Mouse (Mus musculus) left cerebral cortex, postnatal 36 days (tissue): ENCODE measurements around the gene Zfp386. TPM values are rescaled to one million over a fixed set of nuclear protein-coding genes. Genes with fewer than 3 reads are reported as not detected.
A peak's percentile ranks its signal among the peaks of the same experiment; 100 is the strongest.

ENCODE experiments used
- DNase-seq, 2 experiments: peaks; one replicate each; pipeline ENCODE4 v3.0.0; 2021 to 2022; ENCODE audit warnings: low spot score in 2 of 2, mixed read lengths in 1 of 2
- intact Hi-C: fragments of 180-260 bp; cut with DNase I; formaldehyde crosslinking; loops from one replicate; pipeline ENCODE4 v1.15.1; 2025
- total RNA-seq, 2 experiments: library from RNA; stranded (reverse); gene quantifications; 2 replicates each; pipeline ENCODE4 v1.2.3; 2021

Gene Zfp386
- total RNA-seq, 2 experiments from 2014 or later: 22.8 to 39.8 TPM

- no peak for DNase-seq
- intact Hi-C loops: no loop called here
Observed at GRCm38 (mm10) chr12:116084294-116084693, 36.8 kb downstream of the Zfp386 start.

DNA sequence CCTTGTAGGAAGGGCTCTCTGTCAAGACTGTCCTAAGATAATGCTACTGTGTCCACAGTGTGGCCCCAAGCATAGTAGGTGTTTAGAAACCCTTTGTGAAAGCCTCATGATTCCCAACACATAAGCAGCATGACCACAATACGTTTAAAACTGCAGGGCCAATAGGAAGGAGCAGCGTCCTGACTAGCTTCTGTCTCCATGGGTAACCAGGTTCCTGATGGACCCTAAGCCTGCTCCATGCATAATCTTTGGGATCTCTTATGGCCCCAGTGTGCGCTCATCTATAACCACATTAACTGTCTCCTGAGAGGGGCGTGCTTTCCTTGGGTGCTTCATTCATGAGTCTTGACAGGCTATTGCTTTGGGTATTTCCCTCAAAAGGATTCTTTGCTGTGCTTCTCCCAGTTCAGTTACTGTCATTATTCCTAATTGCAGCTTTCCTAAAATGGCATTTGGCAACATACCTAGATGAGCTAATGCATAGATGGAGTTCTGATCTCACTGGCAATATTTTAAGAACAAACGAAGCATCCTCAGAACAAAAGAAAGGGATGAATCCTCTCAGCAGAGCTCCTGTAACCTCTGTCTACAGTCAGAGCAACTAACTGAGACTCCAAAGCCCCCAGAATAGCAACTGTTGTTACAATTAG lies 39.6 kb downstream of the Zfp386 start:
- DNase-seq: no peak
- intact Hi-C loops: no loop called here

DNA sequence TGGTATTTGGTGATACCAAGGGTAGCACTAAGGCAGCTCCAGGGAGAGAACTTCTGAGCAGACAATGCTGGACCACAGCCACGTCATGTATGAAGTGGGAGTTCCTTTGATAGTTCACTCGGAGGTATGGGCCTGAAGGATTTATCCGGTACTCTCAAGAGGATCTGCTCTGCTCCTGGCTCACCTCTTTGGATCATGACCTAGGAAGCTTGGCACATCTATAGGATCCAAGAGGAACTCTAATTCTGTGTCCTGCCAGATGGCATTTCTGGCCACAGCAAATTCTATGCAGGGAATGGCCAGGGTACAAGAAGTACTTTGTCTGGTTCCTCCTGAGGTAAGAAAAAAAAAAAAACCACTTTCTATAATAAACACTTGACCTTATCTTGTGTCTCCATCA lies 42.3 kb downstream of the Zfp386 start:
- intact Hi-C loops: no loop called here
- no peak for DNase-seq

GRCm38 (mm10) chr12:116094765-116095555 lies 47.4 kb downstream of the Zfp386 start:
- DNase-seq: no peak
- intact Hi-C loops: no loop called here

DNA sequence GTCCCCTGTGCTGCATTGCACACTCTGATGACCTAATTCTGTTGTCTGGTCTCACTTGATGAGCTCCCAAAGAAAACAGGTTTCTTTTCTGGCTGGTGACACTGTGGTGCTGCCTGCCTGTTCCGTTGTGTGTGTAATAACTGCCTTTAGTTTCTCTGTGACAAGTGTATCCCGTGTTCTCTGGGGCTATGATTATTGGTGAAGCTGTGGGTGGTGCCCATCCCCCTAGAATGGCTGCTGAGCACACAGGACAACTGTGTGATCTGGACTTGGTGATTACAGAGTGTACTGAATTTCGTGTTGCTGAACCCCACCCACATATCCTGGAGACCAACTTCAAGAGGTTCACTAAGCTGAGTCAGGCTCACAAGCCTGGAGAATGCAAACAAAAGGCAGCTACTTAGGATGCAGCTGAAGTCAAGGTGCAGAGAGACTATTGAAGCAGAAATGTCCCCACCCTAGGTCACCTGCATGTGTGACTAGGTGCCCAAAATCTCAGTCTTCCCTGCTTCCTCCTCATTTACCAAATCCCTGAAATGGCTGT lies 48.9 kb downstream of the Zfp386 start:
- intact Hi-C loops: no loop called here
- DNase-seq: no peak

DNA sequence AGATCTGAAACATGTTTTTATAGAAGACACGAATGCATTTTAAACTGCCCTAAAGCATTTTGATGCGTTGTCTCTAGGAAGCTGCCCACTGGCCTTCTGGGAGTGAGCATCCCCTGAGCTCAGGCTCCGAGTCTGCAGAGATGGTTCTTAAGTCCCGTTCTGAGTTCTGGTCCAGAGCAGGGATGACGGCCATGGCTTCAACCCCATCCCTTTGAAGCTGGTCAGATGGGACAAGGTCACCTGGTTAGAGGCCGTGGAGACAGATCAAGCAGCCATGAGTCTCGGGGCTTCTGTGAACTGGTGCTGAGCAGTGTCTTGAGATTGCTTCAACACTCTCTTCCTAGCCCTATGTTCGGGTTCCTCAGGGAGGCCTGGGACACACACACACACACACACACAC lies 49.6 kb downstream of the Zfp386 start:
- intact Hi-C loops: no loop called here
- DNase-seq: no peak

- DNase-seq: no peak
- intact Hi-C loops: no loop called here
Observed at GRCm38 (mm10) chr12:116101945-116102344, 54.4 kb downstream of the Zfp386 start.

- peak in 1 of 2 experiments; percentile 4 for DNase-seq
- intact Hi-C loops: no loop called here
Observed at GRCm38 (mm10) chr12:116109451-116110353, 62.2 kb downstream of the Zfp386 start.

GRCm38 (mm10) chr12:116111007-116111694 lies 63.6 kb downstream of the Zfp386 start:
- intact Hi-C loops: no loop called here
- no peak for DNase-seq

Other genes with a start within 250 kb of the Zfp386 start
- 1 to 10 TPM in 1 of 2 experiments, under 1 TPM in 1; 0.86 to 1.7 TPM for gene Vipr2, start 30.0 kb downstream of the Zfp386 start, total RNA-seq
- gene Wdr60, start 215.3 kb downstream of the Zfp386 start, total RNA-seq: 10 to 100 TPM; 15.4 to 23.8 TPM
- not detected for gene Gm11027, start 227.7 kb downstream of the Zfp386 start, total RNA-seq
- 10 to 100 TPM; 48.8 to 70.1 TPM for gene Esyt2, start 233.5 kb downstream of the Zfp386 start, total RNA-seq